Mouse (Mus musculus): Measurements from ENCODE around the gene Ext2. TPM values are rescaled to one million over a fixed set of nuclear protein-coding genes. Genes with fewer than 3 reads are reported as not detected.

Gene Ext2
- polyA plus RNA-seq, 1 experiment, result 10.8 TPM

DNA sequence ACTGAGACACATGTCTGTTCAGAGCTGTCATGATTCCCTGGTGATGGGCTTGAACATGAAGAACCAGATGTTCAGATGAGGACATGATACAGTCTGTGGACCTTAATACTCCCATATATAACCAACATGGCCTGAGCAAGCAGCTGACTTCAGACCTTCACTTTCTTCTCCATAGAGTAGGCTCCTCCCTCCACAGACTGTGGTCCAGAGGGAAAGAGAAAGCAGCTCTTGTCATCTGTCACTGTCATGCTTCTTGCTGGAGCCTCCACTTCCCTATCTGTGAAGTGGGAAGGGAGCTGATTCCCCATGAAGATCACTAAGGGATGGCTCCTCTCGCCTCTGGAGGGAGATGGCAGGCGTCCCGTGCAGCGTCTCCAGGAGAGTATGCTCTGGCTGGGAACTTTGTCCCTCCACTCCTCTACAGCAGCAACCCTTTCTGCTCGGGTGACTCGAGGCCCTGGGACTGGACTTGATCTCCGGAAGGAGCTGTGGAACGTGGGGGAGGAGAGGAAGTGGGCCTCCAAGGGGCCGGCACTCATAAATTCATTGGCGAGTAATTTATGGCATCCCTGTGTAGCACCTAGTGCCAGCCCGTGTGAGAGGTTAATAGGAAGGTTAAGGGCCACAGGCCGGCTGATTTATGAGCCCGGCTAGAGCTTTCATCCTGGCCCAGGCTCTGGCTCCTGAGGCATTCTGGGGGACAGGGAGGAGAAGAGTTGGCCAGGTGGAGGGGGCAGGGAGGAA is 197.5 kb downstream of the Ext2 start:
- TF ChIP-seq POLR2A (IDR thresholded peaks at IDR 0.05; ENCODE audit: borderline replicate concordance, control insufficient read depth, low read depth, low read length) (no peak), CTCF (IDR thresholded peaks at IDR 0.05; ENCODE audit: control insufficient read depth, insufficient read depth, low read length) (no peak)
- H3K4me1 ChIP-seq (ENCODE audit: control insufficient read depth, insufficient read depth, low read length), result no peaks in the 10 kb centered on the region
- H3K4me3 ChIP-seq (replicated peaks; ENCODE audit: control insufficient read depth, low read depth, low read length), result no peak overlapping the region
- 10% methylated on average over 13 of the region's 13 CpGs for WGBS
- no peak overlapping the region for H3K27ac ChIP-seq (ENCODE audit: control insufficient read depth, insufficient read depth, low read depth, low read length, poor library complexity)

DNA sequence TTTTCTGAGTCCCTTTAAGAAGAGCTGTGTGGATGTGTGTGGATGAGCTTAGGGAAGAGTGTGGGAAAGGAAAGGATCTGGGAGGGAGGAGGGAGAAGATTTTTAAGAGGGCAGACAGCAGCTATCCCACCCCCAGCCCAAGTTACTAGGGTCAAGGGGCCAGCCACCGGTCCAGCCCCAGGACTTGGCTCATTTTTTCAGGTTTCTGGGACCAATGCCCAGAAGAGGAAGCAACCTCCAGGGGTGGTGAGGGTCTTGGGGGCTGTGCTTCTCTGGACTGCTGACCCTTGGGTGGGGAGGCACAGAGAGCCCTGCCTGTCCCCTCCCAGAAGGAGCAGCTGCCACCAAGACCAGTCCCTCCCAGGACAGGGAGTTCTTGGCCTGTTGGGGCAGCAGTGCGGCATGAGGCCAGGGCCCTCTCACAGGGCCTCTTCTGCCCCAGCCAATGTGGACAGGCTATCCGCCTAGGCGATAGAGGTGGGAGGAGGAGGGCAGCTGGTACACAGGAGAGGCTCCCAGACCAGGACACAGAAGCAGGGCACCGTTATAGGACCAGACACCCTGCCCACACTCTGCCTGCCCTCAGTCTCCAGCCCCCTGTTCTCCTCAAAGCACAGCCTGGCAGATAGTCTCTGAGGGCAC is 203.0 kb downstream of the Ext2 start:
- no peak overlapping the region for H3K27ac ChIP-seq (ENCODE audit: control insufficient read depth, insufficient read depth, low read depth, low read length, poor library complexity)
- no peak overlapping the region for H3K4me3 ChIP-seq (replicated peaks; ENCODE audit: control insufficient read depth, low read depth, low read length)
- TF ChIP-seq POLR2A (IDR thresholded peaks at IDR 0.05; ENCODE audit: borderline replicate concordance, control insufficient read depth, low read depth, low read length) (no peak), CTCF (IDR thresholded peaks at IDR 0.05; ENCODE audit: control insufficient read depth, insufficient read depth, low read length) (no peak)
- WGBS, result 82% methylated on average over 5 of the region's 5 CpGs
- H3K4me1 ChIP-seq (ENCODE audit: control insufficient read depth, insufficient read depth, low read length), result no peaks in the 10 kb centered on the region

GRCm38 (mm10) chr2:93618447-93619199 is 203.7 kb downstream of the Ext2 start:
- H3K27ac ChIP-seq (ENCODE audit: control insufficient read depth, insufficient read depth, low read depth, low read length, poor library complexity), result no peak overlapping the region
- no peaks in the 10 kb centered on the region for H3K4me1 ChIP-seq (ENCODE audit: control insufficient read depth, insufficient read depth, low read length)
- no peak overlapping the region for H3K4me3 ChIP-seq (replicated peaks; ENCODE audit: control insufficient read depth, low read depth, low read length)
- 78% methylated on average over 19 of the region's 19 CpGs for WGBS
- no peak for TF ChIP-seq POLR2A (IDR thresholded peaks at IDR 0.05; ENCODE audit: borderline replicate concordance, control insufficient read depth, low read depth, low read length)
- TF ChIP-seq CTCF (IDR thresholded peaks at IDR 0.05; ENCODE audit: control insufficient read depth, insufficient read depth, low read length), result no peak

- no peak for TF ChIP-seq CTCF (IDR thresholded peaks at IDR 0.05; ENCODE audit: control insufficient read depth, insufficient read depth, low read length)
- TF ChIP-seq POLR2A (IDR thresholded peaks at IDR 0.05; ENCODE audit: borderline replicate concordance, control insufficient read depth, low read depth, low read length), result no peak
- H3K27ac ChIP-seq (ENCODE audit: control insufficient read depth, insufficient read depth, low read depth, low read length, poor library complexity), result no peak overlapping the region
- no peaks in the 10 kb centered on the region for H3K4me1 ChIP-seq (ENCODE audit: control insufficient read depth, insufficient read depth, low read length)
- no peak overlapping the region for H3K4me3 ChIP-seq (replicated peaks; ENCODE audit: control insufficient read depth, low read depth, low read length)
- WGBS, result 84% methylated on average over 27 of the region's 27 CpGs
Observed at GRCm38 (mm10) chr2:93615845-93616689, 206.3 kb downstream of the Ext2 start.

DNA sequence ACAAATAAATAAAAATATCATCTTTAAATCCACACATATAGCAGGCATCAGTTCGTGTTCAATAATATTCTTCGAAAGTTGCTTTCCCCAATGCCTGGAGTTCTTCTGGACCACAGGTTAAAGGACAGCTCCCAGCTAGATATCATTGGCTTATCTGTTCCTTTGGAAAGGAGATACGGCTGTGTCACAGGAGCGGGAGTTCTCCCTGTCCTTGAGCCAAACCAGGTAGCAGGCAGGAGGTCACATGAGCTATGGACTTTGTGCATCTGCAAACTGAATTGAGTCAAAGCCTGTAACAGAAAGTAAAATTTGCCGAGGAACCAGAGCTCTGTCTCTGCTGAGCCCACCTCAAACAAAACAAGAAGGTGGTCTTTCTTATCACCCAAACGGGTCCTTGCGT is 209.3 kb downstream of the Ext2 start:
- TF ChIP-seq POLR2A (IDR thresholded peaks at IDR 0.05; ENCODE audit: borderline replicate concordance, control insufficient read depth, low read depth, low read length) (no peak), CTCF (IDR thresholded peaks at IDR 0.05; ENCODE audit: control insufficient read depth, insufficient read depth, low read length) (no peak)

More for the DNA sequence above, 209.3 kb downstream of the Ext2 start:
- Histone ChIP-seq H3K27ac (ENCODE audit: control insufficient read depth, insufficient read depth, low read depth, low read length, poor library complexity) (no peak overlapping the region), H3K4me1 (ENCODE audit: control insufficient read depth, insufficient read depth, low read length) (no peaks in the 10 kb centered on the region), H3K4me3 (replicated peaks; ENCODE audit: control insufficient read depth, low read depth, low read length) (no peak overlapping the region)
- WGBS, result 74% methylated on average over 7 of the region's 7 CpGs

Other genes starting within 250 kb of the Ext2 start
- 0.18 and 0.32 TPM in 2 replicates for gene Alx4, start 180.2 kb downstream of the Ext2 start, polyA plus RNA-seq (2011; ENCODE audit: insufficient read depth, insufficient read length, low replicate concordance, missing spikeins)
- 5.9 and 6.3 TPM in 2 replicates for gene Accs, start 27.4 kb upstream of the Ext2 start, polyA plus RNA-seq (2011; ENCODE audit: insufficient read depth, insufficient read length, low replicate concordance, missing spikeins)
- gene Accsl, start 46.6 kb upstream of the Ext2 start, polyA plus RNA-seq (2011; ENCODE audit: insufficient read depth, insufficient read length, low replicate concordance, missing spikeins), result 3.2 TPM in 1 of 2 replicates, not detected in the other
- 1.6 TPM in 1 of 2 replicates, not detected in the other for gene Gm13889, start 134.6 kb upstream of the Ext2 start, polyA plus RNA-seq (2011; ENCODE audit: insufficient read depth, insufficient read length, low replicate concordance, missing spikeins)
- not detected in 2 replicates for gene Gm27027, start 173.8 kb upstream of the Ext2 start, polyA plus RNA-seq (2011; ENCODE audit: insufficient read depth, insufficient read length, low replicate concordance, missing spikeins)
- 18.0 and 22.5 TPM in 2 replicates for gene Alkbh3, start 188.2 kb upstream of the Ext2 start, polyA plus RNA-seq (2011; ENCODE audit: insufficient read depth, insufficient read length, low replicate concordance, missing spikeins)

Data from bone marrow, adult 2 months (tissue).